Mouse (Mus musculus): ENCODE measurements around the gene Oscar. TPM values are rescaled to one million over a fixed set of nuclear protein-coding genes. Genes with fewer than 3 reads are reported as not detected.
A peak's percentile ranks its signal among the peaks of the same experiment; 100 is the strongest.

Gene Oscar
- polyA plus RNA-seq (2011; ENCODE audit: insufficient read depth, insufficient read length, low replicate concordance, missing spikeins): 1.1 TPM in 1 of 2 replicates, not detected in the other

DNA sequence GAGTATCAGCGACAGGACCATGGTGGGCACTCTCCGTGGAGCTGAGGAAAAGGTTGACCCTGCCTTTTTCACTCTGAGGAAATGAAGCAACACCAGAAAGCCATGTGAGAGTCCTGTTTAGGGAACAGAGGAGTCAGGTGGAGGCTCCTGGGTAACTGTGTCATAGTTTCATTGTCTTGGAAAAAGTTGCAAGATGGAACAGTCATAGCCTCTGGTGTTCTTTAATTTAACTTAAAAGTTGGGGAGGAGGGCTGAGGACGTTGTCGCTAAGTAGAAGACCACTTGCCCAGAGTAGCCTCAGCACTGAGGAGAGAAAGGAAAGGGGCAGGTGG is at the start of gene Oscar:
Gene Oscar (minus strand): TSS at position 101 of the 332 bp plus-strand sequence.
- 70% methylated on average over 4 of the region's 4 CpGs for WGBS
- no peak within 1 kb of the TSS for H3K27ac ChIP-seq (ENCODE audit: control insufficient read depth, insufficient read depth, low read depth, low read length, poor library complexity)
- no peaks in the 10 kb centered on the region for H3K4me1 ChIP-seq (ENCODE audit: control insufficient read depth, insufficient read depth, low read length)
- no peak for TF ChIP-seq CTCF (IDR thresholded peaks at IDR 0.05; ENCODE audit: control insufficient read depth, insufficient read depth, low read length)
- no peak for TF ChIP-seq POLR2A (IDR thresholded peaks at IDR 0.05; ENCODE audit: borderline replicate concordance, control insufficient read depth, low read depth, low read length)
- H3K4me3 ChIP-seq (replicated peaks; ENCODE audit: control insufficient read depth, low read depth, low read length): no peak within 1 kb of the TSS

DNA sequence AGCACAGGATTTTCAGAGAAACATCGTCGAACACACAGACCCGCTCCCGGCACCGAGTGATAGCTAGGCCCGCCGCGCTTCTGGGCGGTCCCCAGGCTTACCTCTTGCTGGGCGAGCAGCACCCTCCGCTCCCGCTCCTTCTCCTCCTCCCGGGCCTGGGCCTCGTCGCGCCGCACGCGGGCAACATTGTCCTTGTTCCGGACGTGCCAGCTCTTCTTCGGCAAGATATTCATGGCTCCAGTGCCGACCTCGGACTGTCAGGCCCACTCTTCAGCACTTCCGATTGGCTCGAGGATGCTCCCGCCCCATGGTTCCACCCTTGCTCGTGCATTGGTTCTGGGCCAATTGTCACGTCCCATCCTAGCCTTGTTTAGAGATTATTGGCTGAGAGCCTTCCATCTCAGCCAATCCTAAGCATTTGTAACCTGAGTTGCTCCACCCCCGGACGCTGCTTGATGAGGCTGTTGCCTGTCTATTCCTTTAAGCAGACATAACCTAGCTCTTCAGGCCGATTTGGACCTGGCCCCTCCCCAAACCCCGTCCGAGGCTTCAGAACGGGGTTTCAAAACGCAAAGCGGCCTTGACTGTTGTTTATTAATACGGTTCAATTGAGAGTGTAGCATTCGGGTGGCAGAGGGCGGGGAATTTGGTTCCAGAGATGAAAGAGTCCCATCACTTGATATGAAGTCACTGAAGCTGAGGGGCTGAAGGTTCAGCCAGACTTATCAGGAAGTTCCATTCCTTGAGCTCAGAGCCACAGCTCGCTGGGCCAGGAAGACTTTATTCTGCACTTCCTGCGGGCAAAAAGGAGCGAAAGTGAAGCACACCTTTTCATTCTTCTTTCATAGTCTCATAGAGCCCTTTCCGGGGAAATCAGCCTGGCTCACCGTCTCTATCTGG is 49.5 kb upstream of the Oscar start, which contains the start of gene Leng1:
Gene Leng1 (minus strand): TSS at position 626 of the 900 bp plus-strand sequence.
- 2% methylated on average over 45 of the region's 45 CpGs for WGBS
- Histone ChIP-seq H3K4me3 (replicated peaks; ENCODE audit: control insufficient read depth, low read depth, low read length) (peak within 1 kb of the TSS; percentile 86), H3K27ac (ENCODE audit: control insufficient read depth, insufficient read depth, low read depth, low read length, poor library complexity) (peak within 1 kb of the TSS; percentile 80), H3K4me1 (ENCODE audit: control insufficient read depth, insufficient read depth, low read length) (peaks cover 3% of the 10 kb centered on the region; the same call in 1 of the 2 replicates)
- TF ChIP-seq CTCF (IDR thresholded peaks at IDR 0.05; ENCODE audit: control insufficient read depth, insufficient read depth, low read length) (no peak), POLR2A (IDR thresholded peaks at IDR 0.05; ENCODE audit: borderline replicate concordance, control insufficient read depth, low read depth, low read length) (peak; percentile 84)

DNA sequence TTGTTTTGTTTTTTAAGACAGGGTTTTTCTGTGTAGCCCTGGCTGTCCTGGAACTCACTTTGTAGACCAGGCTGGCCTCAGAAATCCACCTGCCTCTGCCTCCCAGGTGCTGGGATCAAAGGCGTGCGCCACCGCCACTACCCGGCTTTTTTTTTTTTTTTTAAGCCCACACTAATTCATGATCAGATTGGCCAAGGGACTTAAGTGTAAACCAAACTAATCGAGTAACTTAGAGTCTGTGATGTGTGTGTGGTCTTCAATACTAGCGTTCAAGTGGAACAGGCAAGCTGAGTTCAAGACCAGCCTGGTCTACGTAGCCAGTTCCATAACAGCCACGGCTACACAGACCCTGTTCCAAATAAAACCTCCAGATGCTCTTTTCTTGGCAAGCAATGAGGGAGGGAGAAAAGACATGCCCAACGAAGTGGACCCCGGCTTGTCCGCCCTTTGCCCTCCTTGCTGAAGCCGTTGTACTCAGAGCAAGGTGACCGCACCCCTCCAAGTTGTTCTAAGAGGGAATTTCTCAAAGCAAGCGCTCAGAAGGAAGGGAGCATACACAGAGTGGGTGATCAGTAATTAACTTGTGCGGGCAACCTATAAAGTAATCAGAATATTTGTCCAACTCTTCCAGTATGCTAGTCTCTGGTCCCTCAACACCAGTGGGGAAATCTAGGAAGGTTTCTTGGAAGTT is 48.7 kb upstream of the Oscar start:
- no peak for TF ChIP-seq POLR2A (IDR thresholded peaks at IDR 0.05; ENCODE audit: borderline replicate concordance, control insufficient read depth, low read depth, low read length)
- no peak for TF ChIP-seq CTCF (IDR thresholded peaks at IDR 0.05; ENCODE audit: control insufficient read depth, insufficient read depth, low read length)
- WGBS: 26% methylated on average over 15 of the region's 15 CpGs
- H3K4me1 ChIP-seq (ENCODE audit: control insufficient read depth, insufficient read depth, low read length): peaks cover 3% of the 10 kb centered on the region; the same call in 1 of the 2 replicates

DNA sequence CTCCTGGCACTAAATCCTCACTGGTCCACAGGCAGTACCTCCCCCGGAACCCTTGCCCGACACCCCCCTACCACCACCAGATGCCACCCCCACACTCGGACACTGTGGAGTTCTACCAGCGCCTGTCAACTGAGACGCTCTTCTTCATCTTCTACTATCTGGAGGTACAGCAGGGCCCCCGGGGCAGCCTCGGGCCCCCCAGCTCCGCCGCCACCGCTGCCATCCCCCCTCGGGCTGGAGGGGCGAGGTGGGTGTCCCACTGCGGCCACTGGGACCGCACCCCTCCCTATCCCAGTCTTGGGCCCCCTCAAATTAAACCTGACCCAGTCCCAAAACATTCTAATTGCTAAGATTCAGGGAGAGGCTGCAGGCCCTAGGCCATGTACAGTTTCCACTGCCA is 42.6 kb upstream of the Oscar start:
- Histone ChIP-seq H3K4me3 (replicated peaks; ENCODE audit: control insufficient read depth, low read depth, low read length) (no peak overlapping the region), H3K4me1 (ENCODE audit: control insufficient read depth, insufficient read depth, low read length) (no peaks in the 10 kb centered on the region; the same call in 1 of the 2 replicates), H3K27ac (ENCODE audit: control insufficient read depth, insufficient read depth, low read depth, low read length, poor library complexity) (no peak overlapping the region)
- TF ChIP-seq POLR2A (IDR thresholded peaks at IDR 0.05; ENCODE audit: borderline replicate concordance, control insufficient read depth, low read depth, low read length) (no peak), CTCF (IDR thresholded peaks at IDR 0.05; ENCODE audit: control insufficient read depth, insufficient read depth, low read length) (no peak)
- WGBS: 91% methylated on average over 14 of the region's 14 CpGs

More for the DNA sequence above, 48.7 kb upstream of the Oscar start:
- peak overlapping the region; percentile 80 for H3K27ac ChIP-seq (ENCODE audit: control insufficient read depth, insufficient read depth, low read depth, low read length, poor library complexity)
- peak overlapping the region; percentile 86 for H3K4me3 ChIP-seq (replicated peaks; ENCODE audit: control insufficient read depth, low read depth, low read length)

DNA sequence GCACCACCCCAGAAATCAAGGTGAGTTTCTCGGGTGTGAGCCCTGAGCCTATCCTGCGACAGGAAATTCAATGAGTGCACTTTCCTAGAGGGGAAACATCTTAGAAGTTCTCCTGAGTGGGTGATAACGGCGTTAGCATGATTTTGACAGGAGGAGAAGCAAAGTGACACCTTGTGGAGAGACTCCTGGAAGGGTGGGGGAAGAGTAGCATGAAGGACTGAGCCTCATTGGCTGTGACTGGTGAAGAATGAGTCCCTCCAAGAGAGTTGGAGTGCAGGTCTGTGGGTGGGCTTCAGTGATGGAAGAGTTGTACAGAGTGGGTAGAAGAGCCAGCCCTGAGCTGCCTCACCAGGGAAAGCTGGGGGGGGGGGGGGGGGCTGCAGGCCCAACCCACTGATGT is 41.0 kb upstream of the Oscar start:
- 92% methylated on average over 4 of the region's 4 CpGs for WGBS
- H3K27ac ChIP-seq (ENCODE audit: control insufficient read depth, insufficient read depth, low read depth, low read length, poor library complexity): no peak overlapping the region
- H3K4me1 ChIP-seq (ENCODE audit: control insufficient read depth, insufficient read depth, low read length): no peaks in the 10 kb centered on the region; the same call in 1 of the 2 replicates
- TF ChIP-seq CTCF (IDR thresholded peaks at IDR 0.05; ENCODE audit: control insufficient read depth, insufficient read depth, low read length) (no peak), POLR2A (IDR thresholded peaks at IDR 0.05; ENCODE audit: borderline replicate concordance, control insufficient read depth, low read depth, low read length) (no peak)
- no peak overlapping the region for H3K4me3 ChIP-seq (replicated peaks; ENCODE audit: control insufficient read depth, low read depth, low read length)

DNA sequence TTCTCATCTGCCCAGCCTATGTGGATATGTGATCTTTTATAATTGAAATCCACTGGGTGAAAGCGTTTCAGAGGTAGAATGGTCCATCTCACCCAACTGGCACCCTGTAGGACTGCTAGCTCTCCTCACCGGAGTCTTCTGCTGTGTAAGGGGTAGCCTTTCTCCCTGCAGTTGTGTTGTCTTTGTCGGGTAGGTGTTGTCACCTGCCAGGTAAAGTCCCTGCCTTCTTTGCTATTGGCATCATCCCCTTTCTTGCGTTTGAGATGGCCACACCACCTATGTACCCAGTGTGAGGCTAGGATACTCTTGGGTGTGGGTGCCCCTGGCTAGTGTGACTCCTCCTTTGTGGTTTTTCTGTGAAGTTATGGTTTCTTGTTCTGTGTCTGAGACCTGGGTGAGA is 30.7 kb upstream of the Oscar start:
- Histone ChIP-seq H3K27ac (ENCODE audit: control insufficient read depth, insufficient read depth, low read depth, low read length, poor library complexity) (no peak overlapping the region; the same call in 1 of the 2 replicates), H3K4me3 (replicated peaks; ENCODE audit: control insufficient read depth, low read depth, low read length) (peak overlapping the region; percentile 94), H3K4me1 (ENCODE audit: control insufficient read depth, insufficient read depth, low read length) (peaks cover 5% of the 10 kb centered on the region)
- TF ChIP-seq POLR2A (IDR thresholded peaks at IDR 0.05; ENCODE audit: borderline replicate concordance, control insufficient read depth, low read depth, low read length): no peak
- no peak for TF ChIP-seq CTCF (IDR thresholded peaks at IDR 0.05; ENCODE audit: control insufficient read depth, insufficient read depth, low read length)
- 54% methylated on average over 4 of the region's 4 CpGs for WGBS

DNA sequence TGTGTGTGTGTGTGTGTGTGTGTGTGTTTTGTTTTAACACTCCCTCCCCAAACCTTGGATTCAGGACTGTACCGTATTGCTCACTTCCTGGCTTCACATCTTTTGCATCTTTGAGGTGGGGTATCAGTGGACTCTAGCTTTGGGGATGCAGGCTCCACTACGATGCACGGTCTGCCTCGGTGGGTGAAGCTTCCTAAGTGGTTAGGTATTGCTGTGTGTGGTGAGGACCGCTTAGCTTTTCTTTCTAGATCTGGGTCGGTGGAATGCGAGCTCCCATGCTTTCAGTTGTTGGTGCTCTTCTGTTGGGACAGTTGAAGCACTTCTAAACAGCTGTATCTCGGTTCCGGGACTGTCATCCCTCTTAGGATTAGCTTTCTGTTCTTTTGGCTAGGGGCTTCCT is 30.2 kb upstream of the Oscar start:
- WGBS: 13% methylated on average over 9 of the region's 9 CpGs
- H3K4me3 ChIP-seq (replicated peaks; ENCODE audit: control insufficient read depth, low read depth, low read length): peak overlapping the region; percentile 94
- no peak for TF ChIP-seq POLR2A (IDR thresholded peaks at IDR 0.05; ENCODE audit: borderline replicate concordance, control insufficient read depth, low read depth, low read length)
- no peak for TF ChIP-seq CTCF (IDR thresholded peaks at IDR 0.05; ENCODE audit: control insufficient read depth, insufficient read depth, low read length)
- peaks cover 5% of the 10 kb centered on the region for H3K4me1 ChIP-seq (ENCODE audit: control insufficient read depth, insufficient read depth, low read length)
- peak overlapping the region; percentile 97; the same call in 1 of the 2 replicates for H3K27ac ChIP-seq (ENCODE audit: control insufficient read depth, insufficient read depth, low read depth, low read length, poor library complexity)

DNA sequence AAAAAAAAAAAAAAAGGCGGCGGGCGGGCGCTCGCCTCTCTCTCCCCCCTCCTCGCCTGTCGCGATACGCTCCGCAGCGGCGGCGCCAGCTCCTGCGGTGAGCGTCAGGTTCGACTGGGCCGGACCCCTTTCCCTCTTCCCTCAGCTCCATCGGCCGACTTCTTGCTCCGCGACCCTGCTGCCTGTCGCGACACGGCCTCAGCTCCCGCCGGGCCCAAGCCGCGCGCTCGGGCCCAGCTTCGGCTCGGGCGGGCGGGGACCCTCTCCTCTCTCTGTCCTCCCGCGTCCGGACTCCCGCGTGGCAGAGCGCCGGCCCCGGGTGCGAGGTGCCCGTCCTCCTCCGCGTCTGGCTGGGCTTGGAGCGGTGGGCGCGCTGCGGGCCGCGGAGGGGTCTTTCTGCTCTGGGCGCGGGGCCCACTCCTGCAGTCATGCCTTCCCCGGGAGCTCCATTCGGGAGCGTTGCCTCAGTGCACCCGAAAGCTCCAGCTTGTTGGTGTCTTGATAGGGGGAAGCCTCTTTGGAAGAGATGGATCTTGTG is 29.6 kb upstream of the Oscar start:
- no peak; the same call in 1 of the 2 replicates for TF ChIP-seq POLR2A (IDR thresholded peaks at IDR 0.05; ENCODE audit: borderline replicate concordance, control insufficient read depth, low read depth, low read length)
- TF ChIP-seq CTCF (IDR thresholded peaks at IDR 0.05; ENCODE audit: control insufficient read depth, insufficient read depth, low read length): no peak
- WGBS: under 1% methylated on average over 54 of the region's 58 CpGs
- H3K4me3 ChIP-seq (replicated peaks; ENCODE audit: control insufficient read depth, low read depth, low read length): peak overlapping the region; percentile 94
- H3K4me1 ChIP-seq (ENCODE audit: control insufficient read depth, insufficient read depth, low read length): peaks cover 5% of the 10 kb centered on the region
- H3K27ac ChIP-seq (ENCODE audit: control insufficient read depth, insufficient read depth, low read depth, low read length, poor library complexity): peak overlapping the region; percentile 97

Data from bone marrow, adult 2 months (tissue).